Mouse (Mus musculus): ENCODE measurements around the gene Gpr12. TPM values are rescaled to one million over a fixed set of nuclear protein-coding genes. Genes with fewer than 3 reads are reported as not detected.
A peak's percentile ranks its signal among the peaks of the same experiment; 100 is the strongest.

Gpr12 gene
- polyA plus RNA-seq (2016; fragmentation: Nextera tagmentation; extraction: Ambion mirVana) = 0.69 and 0.80 TPM in 2 replicates

DNA sequence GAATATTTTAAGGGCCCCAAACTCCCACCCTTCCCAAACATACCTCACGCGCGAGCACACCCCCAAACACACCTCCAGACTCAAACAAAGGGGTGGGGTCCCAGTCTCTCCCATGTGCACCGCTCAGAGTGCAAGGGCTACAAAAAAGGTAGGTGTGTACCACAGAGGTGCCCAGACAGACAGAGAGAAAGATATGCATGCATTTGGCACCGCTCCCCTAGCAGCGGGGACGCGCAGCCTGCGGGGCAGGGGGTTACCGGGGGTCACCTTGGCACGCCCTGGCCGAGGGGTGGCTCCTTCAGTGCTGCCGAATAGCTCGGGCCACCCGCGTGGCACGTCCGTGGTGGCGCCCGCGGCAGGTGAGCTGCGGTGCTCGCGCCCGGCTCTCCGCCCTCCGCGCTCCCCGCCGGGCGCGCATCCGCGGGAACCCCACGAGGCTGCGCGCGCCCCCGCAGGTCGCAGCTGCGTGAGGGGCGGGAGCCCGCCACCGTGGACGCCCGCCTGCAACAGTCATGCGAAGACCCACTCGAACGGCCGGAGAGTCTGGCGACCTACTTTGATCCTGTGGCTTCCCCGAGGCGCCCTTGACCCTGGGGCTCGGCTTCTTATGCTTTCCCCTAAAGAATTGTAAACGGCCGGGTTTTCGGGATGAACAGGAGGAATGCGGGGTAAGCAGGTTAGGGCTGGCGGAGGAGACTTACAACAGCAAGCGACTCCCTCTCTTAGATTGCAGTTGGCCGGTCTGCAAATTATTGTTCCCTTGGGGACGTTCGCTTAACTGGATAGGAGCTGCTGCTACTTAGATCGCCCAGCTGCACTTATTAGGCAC, at the start of gene Gpr12:
TSS of gene Gpr12 (minus strand) at position 762 of the 829 bp plus-strand sequence.
- peak; percentile 58 for DNase-seq (ENCODE audit: low spot score)
- H3K4me1 ChIP-seq = peaks cover 23% of the 10 kb centered on the region
- peak within 1 kb of the TSS; percentile 76 for H3K27ac ChIP-seq
- no peaks in the 10 kb centered on the region for H3K36me3 ChIP-seq
- no peaks in the 10 kb centered on the region for H3K9me3 ChIP-seq (replicated peaks)
- peaks cover 43% of the 10 kb centered on the region for H3K27me3 ChIP-seq (ENCODE audit: low read depth, poor library complexity, severe bottlenecking)
- under 1% methylated on average over 58 of the region's 64 CpGs for WGBS
- peak within 1 kb of the TSS; percentile 70 for H3K4me3 ChIP-seq

DNA sequence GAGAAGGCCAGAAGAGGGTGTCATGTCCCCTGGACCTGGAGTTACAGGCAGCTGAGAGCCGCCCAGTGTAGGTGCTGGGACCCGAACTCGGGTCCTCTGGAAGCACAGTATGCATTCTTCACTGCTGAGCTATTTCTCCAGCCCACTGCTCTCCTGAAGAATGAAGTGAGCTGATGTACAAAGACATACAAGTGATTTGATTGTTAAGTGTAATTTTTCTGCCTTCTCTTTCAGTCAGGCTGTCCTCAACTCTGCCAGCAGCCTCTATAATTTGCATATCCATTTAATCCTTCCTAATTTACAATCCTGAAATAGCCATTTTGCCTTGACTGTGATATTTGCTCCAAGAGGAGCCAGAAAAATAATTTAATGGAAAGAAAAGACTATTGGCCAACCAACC, 46.6 kb upstream of the Gpr12 start:
- DNase-seq (ENCODE audit: low spot score) = no peak
- Histone ChIP-seq H3K4me3 (no peak overlapping the region), H3K27ac (no peak overlapping the region), H3K4me1 (no peaks in the 10 kb centered on the region), H3K27me3 (ENCODE audit: low read depth, poor library complexity, severe bottlenecking) (no peaks in the 10 kb centered on the region), H3K36me3 (no peaks in the 10 kb centered on the region), H3K9me3 (replicated peaks) (no peaks in the 10 kb centered on the region)
- WGBS = 83% methylated on average over 3 of the region's 3 CpGs

DNA sequence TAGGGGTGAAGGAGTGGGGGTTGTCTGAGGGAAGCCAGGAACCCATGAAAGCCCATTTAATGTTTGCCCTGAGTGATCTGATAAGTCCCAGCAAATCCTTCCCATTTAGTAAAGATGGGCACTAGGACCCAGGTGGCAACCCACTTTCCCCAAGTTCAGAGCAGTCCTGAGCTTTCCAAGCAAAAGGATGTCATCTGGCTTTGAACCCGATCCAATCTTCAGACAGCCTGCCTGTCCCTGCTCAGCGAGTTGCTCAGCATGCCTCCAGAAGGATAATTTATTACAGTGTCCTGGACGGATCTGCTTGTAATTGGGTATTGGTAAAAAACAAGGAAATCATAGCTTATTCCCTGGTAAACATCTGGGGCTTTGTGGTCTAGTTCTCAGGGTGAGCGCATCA, 45.9 kb upstream of the Gpr12 start:
- WGBS = 35% methylated on average over 4 of the region's 4 CpGs

DNA sequence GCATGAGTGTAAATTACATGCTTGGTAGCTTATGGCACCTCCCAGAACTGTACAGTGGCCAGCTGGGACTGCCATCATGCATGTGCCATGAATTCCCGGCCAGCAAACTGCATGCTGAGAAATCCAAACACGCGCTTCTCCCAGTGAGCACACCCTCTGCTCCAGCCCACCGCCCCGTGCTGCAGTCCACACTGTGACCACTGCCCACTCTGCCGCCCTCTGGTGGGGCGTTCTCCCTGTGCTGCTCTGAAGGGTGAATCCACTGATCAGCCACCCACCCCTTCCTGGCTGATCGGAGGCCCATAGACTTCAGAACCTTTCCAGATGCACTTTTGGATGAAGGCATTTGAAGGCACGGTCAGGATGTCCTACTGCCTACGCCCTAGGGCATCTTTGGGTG, 44.6 kb upstream of the Gpr12 start:
- Histone ChIP-seq H3K4me1 (no peaks in the 10 kb centered on the region), H3K27ac (no peak overlapping the region), H3K27me3 (ENCODE audit: low read depth, poor library complexity, severe bottlenecking) (no peaks in the 10 kb centered on the region), H3K36me3 (no peaks in the 10 kb centered on the region), H3K9me3 (replicated peaks) (no peaks in the 10 kb centered on the region), H3K4me3 (no peak overlapping the region)
- 86% methylated on average over 10 of the region's 10 CpGs for WGBS
- no peak for DNase-seq (ENCODE audit: low spot score)

More for the DNA sequence above, 45.9 kb upstream of the Gpr12 start:
- Histone ChIP-seq H3K27me3 (ENCODE audit: low read depth, poor library complexity, severe bottlenecking) (no peaks in the 10 kb centered on the region), H3K9me3 (replicated peaks) (no peaks in the 10 kb centered on the region), H3K27ac (no peak overlapping the region), H3K4me3 (no peak overlapping the region), H3K36me3 (no peaks in the 10 kb centered on the region), H3K4me1 (no peaks in the 10 kb centered on the region)
- DNase-seq (ENCODE audit: low spot score) = no peak

DNA sequence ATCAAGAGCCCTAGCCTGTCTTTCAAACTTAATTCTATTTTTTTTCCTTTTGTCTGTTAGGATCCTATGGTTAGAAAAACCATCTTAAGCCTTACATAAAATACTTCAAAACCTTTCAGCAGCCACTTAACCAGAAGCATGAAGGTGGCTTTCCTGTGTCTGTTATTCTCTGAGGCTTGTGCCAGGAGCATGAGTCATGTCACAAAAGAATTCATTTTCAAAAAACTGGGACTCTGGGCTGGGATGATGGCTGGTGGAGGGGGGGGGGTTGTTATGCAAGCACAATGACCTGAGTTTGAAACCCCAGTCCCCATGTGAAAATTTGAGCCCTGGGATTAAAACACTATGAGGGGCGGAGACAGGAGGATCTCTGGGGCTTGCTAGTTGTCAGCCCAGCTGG, 43.8 kb upstream of the Gpr12 start:
- no peak for DNase-seq (ENCODE audit: low spot score)
- 81% methylated on average over 1 of the region's 1 CpGs for WGBS
- no peaks in the 10 kb centered on the region for H3K27me3 ChIP-seq (ENCODE audit: low read depth, poor library complexity, severe bottlenecking)
- no peaks in the 10 kb centered on the region for H3K9me3 ChIP-seq (replicated peaks)
- H3K4me1 ChIP-seq = no peaks in the 10 kb centered on the region
- H3K36me3 ChIP-seq = no peaks in the 10 kb centered on the region
- H3K27ac ChIP-seq = no peak overlapping the region
- H3K4me3 ChIP-seq = no peak overlapping the region

DNA sequence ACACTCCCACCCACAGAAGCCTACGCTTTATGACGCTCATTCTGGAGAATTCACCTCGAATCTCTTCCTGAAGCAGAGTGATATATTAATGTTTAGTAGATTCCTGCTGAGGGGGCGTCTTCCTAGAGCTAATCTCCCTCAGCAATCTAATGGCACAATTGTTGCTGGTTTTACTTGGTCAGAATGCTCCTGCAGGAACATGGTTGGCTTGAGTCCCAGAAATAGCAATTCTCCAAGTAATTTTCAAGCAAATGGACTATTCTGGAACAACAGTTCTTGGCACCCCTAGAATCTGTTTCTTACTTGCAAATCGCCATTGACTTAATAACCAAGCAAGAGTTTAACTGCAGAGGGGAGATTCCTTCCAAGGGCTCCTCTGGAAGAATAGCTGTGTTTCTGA, 42.9 kb upstream of the Gpr12 start:
- H3K9me3 ChIP-seq (replicated peaks) = no peaks in the 10 kb centered on the region
- no peaks in the 10 kb centered on the region for H3K36me3 ChIP-seq
- no peak overlapping the region for H3K27ac ChIP-seq
- WGBS = 72% methylated on average over 5 of the region's 5 CpGs
- DNase-seq (ENCODE audit: low spot score) = no peak
- no peak overlapping the region for H3K4me3 ChIP-seq
- no peaks in the 10 kb centered on the region for H3K4me1 ChIP-seq
- no peaks in the 10 kb centered on the region for H3K27me3 ChIP-seq (ENCODE audit: low read depth, poor library complexity, severe bottlenecking)

DNA sequence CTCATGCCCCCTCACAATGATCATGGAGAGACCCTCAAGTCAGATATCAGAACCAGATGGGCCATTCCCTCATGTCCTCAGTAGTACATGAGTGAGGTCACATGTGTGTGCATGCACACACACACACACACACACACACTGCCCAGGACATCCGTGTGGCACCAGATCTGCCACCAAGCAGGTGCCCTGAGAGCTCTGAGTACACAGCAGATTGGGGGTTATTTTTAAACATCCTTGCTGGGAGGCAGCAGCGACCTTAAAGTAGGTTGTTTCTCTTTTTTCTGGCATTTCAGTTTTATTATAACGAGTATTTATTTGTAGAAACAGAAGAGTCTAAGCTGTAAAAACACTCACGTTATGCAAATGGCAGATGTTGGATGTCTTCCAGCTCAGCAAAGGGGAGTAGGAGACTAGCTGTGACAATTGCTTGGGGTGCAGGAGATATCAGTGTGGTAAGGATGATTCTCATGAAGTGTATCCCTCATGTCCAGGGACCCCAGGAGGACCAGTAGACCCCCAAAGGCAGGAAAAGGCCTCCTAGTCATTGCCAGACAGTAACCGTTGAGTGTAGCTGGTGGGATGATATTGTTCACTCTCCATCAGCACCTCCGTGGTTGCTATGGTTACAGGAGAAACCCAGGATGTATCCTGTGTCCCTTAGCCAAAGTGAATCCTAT, 40.7 kb upstream of the Gpr12 start:
- Histone ChIP-seq H3K36me3 (no peaks in the 10 kb centered on the region), H3K4me3 (no peak overlapping the region)

DNA sequence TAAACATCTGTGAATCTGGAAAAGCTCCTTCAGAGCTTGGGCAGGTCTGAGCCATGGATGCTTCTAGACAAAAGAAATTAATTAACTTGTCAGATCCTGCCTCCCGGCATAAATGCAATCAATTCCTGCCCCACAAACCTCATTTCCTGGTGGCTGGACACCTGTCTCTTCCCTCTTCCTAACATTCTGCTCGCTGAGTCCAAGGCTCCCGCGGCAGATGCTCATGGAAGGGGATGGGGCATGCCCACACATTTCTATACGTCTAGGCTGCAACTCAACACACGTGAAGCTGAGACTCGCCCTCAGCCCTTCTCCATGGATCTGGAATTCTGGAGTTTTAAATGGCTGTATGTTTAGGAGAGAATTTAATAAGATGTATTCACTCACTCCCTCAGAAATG, 26.8 kb upstream of the Gpr12 start:
- no peaks in the 10 kb centered on the region for H3K9me3 ChIP-seq (replicated peaks)
- H3K4me3 ChIP-seq = no peak overlapping the region
- no peak overlapping the region for H3K27ac ChIP-seq
- peaks cover 26% of the 10 kb centered on the region for H3K4me1 ChIP-seq
- 56% methylated on average over 7 of the region's 7 CpGs for WGBS
- no peaks in the 10 kb centered on the region for H3K27me3 ChIP-seq (ENCODE audit: low read depth, poor library complexity, severe bottlenecking)
- H3K36me3 ChIP-seq = no peaks in the 10 kb centered on the region
- DNase-seq (ENCODE audit: low spot score) = no peak

More for the DNA sequence above, 40.7 kb upstream of the Gpr12 start:
- Histone ChIP-seq H3K4me1 (no peaks in the 10 kb centered on the region), H3K9me3 (replicated peaks) (no peaks in the 10 kb centered on the region), H3K27ac (no peak overlapping the region), H3K27me3 (ENCODE audit: low read depth, poor library complexity, severe bottlenecking) (no peaks in the 10 kb centered on the region)
- WGBS = 82% methylated on average over 6 of the region's 6 CpGs
- DNase-seq (ENCODE audit: low spot score) = no peak

DNA sequence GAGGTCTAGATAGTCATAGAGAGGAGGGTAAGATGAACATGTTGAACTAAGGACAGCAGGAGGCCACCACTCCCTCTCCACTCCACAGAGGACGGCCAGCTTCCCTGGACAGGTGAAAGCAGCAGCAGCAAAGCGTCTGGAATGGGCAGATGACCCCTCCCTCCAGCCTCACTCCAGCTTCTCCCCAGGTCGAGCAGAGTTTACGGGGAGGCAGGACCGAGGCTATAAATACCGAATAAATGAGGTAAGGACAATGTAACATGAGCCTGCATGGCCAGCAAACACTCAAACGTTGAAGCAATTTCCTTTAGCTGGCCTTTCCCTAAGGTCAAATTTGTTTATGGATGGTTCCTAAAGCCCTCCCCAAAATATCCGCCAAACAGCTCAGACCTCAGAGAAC, 26.0 kb upstream of the Gpr12 start:
- 6% methylated on average over 8 of the region's 8 CpGs for WGBS

DNA sequence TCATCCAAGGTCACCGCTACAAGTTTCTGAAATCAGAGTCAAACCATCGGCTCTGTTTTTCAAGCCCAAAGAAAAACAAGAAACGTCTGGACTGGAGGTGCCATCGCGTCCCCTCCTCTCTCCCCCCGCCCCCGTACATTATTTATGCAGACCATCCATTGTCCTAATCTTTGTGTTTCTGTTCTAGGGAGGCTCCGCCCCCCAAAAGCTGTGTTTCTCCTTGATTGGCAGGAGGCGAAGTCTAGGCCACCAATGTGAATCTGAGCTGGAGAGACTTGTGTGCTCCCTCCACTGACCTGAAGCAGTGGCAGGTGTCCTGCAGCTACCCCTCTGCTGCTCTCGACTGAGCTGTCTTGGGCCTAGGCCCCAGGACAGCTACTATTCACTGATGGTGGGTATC, 24.6 kb upstream of the Gpr12 start:
- DNase-seq (ENCODE audit: low spot score) = no peak
- Histone ChIP-seq H3K27ac (no peak overlapping the region), H3K36me3 (no peaks in the 10 kb centered on the region), H3K27me3 (ENCODE audit: low read depth, poor library complexity, severe bottlenecking) (no peaks in the 10 kb centered on the region), H3K4me3 (no peak overlapping the region), H3K4me1 (peaks cover 26% of the 10 kb centered on the region), H3K9me3 (replicated peaks) (no peaks in the 10 kb centered on the region)
- 49% methylated on average over 10 of the region's 10 CpGs for WGBS

More for the DNA sequence above, 26.0 kb upstream of the Gpr12 start:
- no peak overlapping the region for H3K27ac ChIP-seq
- 0 out of 2 replicates have a peak overlapping the region, but pooled peaks have one; percentile 8 for H3K4me3 ChIP-seq
- peaks cover 26% of the 10 kb centered on the region for H3K4me1 ChIP-seq
- DNase-seq (ENCODE audit: low spot score) = peak; percentile 48
- no peaks in the 10 kb centered on the region for H3K27me3 ChIP-seq (ENCODE audit: low read depth, poor library complexity, severe bottlenecking)
- H3K36me3 ChIP-seq = no peaks in the 10 kb centered on the region
- H3K9me3 ChIP-seq (replicated peaks) = no peaks in the 10 kb centered on the region

DNA sequence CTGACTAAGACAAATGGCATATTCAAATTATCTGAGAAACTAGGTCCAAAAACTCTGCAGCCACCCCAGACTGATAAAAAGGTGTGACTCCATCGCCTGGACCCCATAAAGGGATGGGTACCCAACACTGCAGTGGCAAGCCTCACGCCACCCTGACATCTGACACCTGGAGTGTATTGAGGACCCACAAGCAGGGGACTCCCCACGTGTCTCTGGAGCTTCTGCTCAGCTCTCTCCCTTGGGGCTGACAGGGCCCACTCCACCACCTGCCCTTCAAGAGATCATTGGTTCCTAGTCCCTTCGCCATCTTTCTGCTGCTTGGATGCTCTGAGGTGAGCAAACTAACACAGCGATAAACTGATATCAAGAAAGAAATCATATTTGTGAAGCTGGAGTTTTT, 22.8 kb upstream of the Gpr12 start:
- H3K27ac ChIP-seq = no peak overlapping the region
- 66% methylated on average over 5 of the region's 5 CpGs for WGBS

DNA sequence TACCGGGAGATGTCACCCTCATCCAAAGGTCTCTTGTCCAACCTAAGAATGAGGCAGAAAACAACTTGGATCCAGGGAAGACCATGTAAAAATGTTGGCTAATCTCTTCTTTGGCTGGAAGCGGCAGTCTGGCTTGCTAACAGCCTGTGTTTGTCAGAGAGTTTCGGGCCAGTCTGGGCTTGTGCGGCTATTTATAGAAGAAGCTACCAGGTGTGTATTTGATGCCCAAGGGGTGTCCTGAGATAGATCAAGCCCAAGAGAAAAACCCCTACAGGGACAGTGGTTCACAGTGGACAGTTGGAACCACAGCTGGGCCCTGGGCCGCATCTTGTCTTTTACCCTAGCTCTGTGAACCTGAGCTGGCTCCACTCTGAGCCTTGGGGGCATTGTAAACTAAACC, 21.9 kb upstream of the Gpr12 start:
- 89% methylated on average over 5 of the region's 5 CpGs for WGBS
- H3K36me3 ChIP-seq = no peaks in the 10 kb centered on the region
- DNase-seq (ENCODE audit: low spot score) = no peak
- no peaks in the 10 kb centered on the region for H3K9me3 ChIP-seq (replicated peaks)
- H3K4me3 ChIP-seq = no peak overlapping the region
- H3K27ac ChIP-seq = no peak overlapping the region
- peaks cover 21% of the 10 kb centered on the region for H3K4me1 ChIP-seq
- H3K27me3 ChIP-seq (ENCODE audit: low read depth, poor library complexity, severe bottlenecking) = no peaks in the 10 kb centered on the region

More for the DNA sequence above, 22.8 kb upstream of the Gpr12 start:
- Histone ChIP-seq H3K27me3 (ENCODE audit: low read depth, poor library complexity, severe bottlenecking) (no peaks in the 10 kb centered on the region), H3K9me3 (replicated peaks) (no peaks in the 10 kb centered on the region), H3K4me3 (no peak overlapping the region), H3K4me1 (peaks cover 26% of the 10 kb centered on the region), H3K36me3 (no peaks in the 10 kb centered on the region)
- no peak for DNase-seq (ENCODE audit: low spot score)

DNA sequence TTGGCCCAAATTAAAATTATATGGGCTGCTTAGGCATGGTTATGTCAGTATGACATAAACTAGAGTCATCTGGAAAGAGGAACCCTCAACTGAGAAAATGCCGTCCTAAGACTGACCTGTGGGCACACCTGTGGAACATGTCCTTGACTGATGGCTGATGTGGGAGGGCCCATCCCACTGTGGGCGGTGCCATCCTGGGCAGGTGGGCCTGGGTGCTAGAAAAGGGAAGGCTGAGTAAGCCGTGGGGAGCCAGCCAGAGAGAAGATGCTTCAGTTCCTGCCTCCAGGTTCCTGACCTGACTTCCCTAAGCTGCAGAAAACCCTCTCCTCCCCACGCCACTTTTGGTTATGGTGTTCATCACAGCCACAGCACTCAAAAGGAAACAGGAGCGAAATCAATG, 21.2 kb upstream of the Gpr12 start:
- Histone ChIP-seq H3K4me3 (no peak overlapping the region), H3K36me3 (no peaks in the 10 kb centered on the region), H3K27ac (no peak overlapping the region), H3K27me3 (ENCODE audit: low read depth, poor library complexity, severe bottlenecking) (no peaks in the 10 kb centered on the region), H3K4me1 (peaks cover 14% of the 10 kb centered on the region), H3K9me3 (replicated peaks) (no peaks in the 10 kb centered on the region)
- no peak for DNase-seq (ENCODE audit: low spot score)
- WGBS = 71% methylated on average over 5 of the region's 5 CpGs
